Mouse (Mus musculus): ENCODE measurements around the gene Olfr1243.
"Not testable (repeated sequence)": the region's sequence is repeated elsewhere in the genome, so short reads cannot be mapped to it uniquely, and the experiment has no call there.

Gene Olfr1243

DNA sequence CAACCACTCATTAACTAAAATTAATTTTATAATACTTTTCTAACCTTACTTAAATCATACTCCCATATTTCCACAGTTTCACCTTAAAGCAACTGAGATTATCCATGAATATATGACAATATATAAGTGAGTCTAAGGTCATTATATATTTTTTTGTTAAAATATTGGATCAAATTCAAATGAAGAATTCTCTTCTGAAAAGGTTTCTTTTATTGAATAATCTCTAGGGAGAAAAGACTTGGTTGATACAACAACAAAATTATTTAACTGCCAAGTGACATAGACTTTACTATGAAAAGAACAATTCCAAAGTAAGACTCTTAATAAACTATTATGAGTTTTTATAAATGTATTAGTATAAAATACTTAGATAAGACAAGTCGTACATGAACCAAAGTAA is at the start of gene Olfr1243:
Gene Olfr1243 (minus strand): TSS at position 101 of the 400 bp plus-strand sequence.
- DNase-seq (ENCODE audit: low spot score in 2 of 2) = no peak

DNA sequence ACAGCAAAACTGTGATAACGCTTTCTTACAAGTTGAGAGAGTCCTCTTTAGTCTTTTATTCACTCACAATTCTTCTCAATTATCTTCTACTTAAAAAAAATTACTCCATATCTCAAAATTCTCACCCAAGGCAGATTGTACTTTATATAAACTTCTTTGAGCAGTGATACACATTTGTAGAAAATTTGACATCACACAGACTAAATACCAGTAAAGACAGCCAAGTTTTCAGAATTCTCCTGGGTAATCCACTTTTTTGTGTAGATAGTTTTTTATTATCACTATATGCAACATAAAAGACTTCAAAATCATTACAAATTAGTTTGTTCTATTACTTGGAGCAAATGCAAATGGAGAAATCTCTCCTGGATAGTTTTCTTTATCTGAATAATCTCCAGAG is 47.1 kb upstream of the Olfr1243 start, which contains the start of gene Olfr1245:
Gene Olfr1245 (minus strand): TSS at position 101 of the 400 bp plus-strand sequence.
- DNase-seq (ENCODE audit: low spot score in 2 of 2) = no peak

DNA sequence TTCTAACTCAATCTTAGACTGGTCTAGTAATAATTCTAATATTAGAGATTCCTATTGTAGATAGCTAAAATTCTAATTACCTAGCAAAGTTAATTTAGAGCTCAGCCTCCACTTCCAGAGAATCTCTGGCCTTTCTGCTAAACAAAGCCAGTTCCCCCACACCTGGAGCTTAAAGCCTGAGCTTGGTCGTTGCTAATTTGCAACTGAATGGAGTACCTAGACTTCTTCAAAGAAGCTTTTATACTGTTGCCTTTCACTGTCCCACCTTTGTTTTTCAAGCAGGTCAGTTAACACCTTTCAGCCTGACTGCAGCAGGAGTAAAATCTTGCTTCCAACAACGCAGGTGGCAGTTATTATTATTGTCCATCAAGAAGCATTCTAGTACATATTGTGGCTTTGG is 31.4 kb upstream of the Olfr1243 start:
- DNase-seq (ENCODE audit: low spot score in 2 of 2) = not testable (repeated sequence)

DNA sequence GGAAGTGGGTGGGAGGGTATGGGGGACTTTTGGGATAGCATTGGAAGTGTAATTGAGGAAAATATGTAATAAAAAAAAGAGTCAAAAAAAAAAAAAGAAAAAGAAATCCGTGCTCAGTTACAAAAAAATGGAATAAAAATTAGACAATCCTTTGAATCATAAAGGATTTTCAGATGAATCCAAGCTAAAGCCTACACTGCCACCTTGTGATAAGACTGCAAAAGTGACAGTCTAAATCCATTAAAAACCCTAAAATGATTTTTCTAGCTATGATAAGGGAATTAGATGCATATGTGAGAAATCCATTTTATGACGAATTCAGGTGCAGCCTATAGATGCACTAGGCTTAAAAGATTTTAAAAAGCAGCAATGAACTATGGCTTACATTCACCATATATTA is 13.2 kb upstream of the Olfr1243 start:
- no peak for DNase-seq (ENCODE audit: low spot score in 2 of 2)

DNA sequence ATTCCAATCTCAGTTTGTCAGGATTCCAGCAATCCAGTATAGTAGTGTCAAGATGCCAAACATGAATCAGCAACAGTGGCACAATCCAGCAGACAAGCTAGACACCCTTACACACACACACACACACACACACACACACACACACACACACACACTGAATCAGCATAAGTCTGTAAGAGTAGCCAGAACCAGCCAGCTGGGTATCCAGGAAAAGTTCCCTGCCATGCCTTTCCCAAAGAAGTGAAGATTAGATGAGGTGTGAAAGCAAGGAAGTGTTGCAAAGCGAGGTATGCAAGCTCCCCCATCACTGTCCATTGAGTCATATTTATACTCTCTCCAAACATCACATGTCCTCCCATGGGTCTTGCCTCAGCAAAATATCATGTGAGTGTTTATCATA is 8.6 kb upstream of the Olfr1243 start:
- DNase-seq (ENCODE audit: low spot score in 2 of 2) = peak in 1 of 2 experiments; percentile 37

DNA sequence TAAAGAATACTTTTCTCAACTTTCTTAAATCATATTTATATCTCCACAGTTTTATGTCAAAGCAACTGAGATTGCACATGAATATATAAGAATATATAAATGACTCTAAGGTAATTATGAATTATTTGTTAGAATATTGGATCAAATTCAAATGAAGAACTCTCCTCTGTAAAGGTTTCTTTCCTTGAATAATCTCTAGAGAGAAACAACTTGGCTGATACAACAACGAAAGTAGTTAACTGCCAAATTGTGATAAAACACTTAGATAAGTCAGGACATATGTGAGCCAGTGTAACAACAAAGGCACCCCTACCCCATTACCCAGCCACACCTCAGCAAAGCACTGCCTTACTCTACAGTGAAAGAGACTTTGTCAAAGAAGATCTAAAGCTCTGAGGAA is 33.1 kb downstream of the Olfr1243 start, which contains the start of gene Olfr1242:
Gene Olfr1242 (minus strand): TSS at position 101 of the 400 bp plus-strand sequence.
- no peak for DNase-seq (ENCODE audit: low spot score in 2 of 2)

DNA sequence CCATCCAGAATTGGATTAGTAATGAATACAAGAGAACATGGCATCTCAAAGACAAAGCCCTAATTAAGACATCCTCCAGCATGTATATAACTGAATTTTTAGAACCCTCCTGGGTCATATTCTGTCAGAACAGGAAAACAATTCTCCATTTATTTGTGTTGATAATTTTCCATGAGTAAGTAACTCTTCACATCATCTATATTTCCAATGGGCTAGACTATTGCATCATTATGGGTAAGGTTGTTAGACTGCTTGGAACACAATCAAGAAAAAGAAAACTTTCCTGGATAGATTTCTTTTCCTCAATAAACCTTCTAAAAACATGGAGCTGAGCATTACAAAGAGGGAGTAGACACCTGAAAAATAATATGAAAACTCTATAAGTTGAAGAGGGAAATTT is 44.3 kb downstream of the Olfr1243 start, which contains the start of gene Olfr1241:
Gene Olfr1241 (minus strand): TSS at position 101 of the 400 bp plus-strand sequence.
- DNase-seq (ENCODE audit: low spot score in 2 of 2) = no peak
